ENCODE assay signal across 8 mouse cellular contexts in the genomic region with DNA sequence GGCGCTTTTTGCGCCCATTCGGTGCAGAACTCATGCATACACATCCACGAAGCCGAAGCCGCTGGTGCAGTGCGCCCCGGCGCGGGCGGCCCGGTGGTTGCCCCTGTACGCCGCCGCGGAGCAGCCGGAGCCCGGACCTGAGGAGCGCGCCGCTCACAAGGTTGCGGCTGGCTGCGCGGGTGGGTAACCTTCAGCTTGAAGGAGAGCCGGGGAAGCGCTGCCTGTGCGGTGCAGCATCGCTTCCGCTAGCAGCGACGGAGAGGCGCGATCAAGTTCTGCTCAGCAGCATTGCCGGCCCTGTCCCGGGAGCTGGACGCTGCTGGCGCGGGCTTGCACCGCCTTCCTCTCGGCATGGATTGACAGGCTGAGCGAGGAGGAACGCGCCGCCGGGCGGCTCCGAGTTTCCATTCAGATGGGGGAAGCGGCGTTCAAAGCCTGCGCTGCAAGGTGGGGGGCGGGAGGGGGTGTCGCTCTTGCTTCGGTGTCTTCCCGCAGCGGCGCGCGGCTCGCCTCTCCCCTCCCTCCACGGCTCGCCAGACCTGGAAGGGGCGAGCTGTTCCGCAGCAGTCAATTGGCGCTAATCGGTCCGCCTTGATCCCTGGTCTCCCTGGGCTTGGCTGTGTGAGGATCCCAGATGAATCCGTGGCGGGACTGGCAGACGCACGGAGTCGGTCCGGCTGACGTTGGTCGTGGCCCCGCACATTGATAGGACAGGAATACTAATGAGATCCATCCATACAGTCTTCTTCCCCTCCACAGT. TPM values are rescaled to one million over a fixed set of nuclear protein-coding genes. Genes with fewer than 3 reads are reported as not detected.
DNase-seq lines count a peak whose midpoint lies in the region; ATAC-seq lines count a peak whose summit lies in the region.

A gene (minus strand): TSS at position 750 of the 760 bp plus-strand sequence.

- WGBS in intestine, embryonic 15.5 days = under 1% methylated on average over 74 of the region's 75 CpGs

- ATAC-seq in intestine, embryonic 15.5 days = peak; percentile 91

- peak within 1 kb of the TSS; percentile 50 for H3K4me3 ChIP-seq in intestine, embryonic 15.5 days (replicated peaks)
- peak within 1 kb of the TSS; percentile 96 for H3K4me3 ChIP-seq in megakaryocyte, embryonic 14.5 days (replicated peaks)

- H3K9me3 ChIP-seq in intestine, embryonic 15.5 days = no peaks in the 10 kb centered on the region
- H3K9me3 ChIP-seq in megakaryocyte, embryonic 14.5 days = no peaks in the 10 kb centered on the region

- DNase-seq in adrenal gland, adult 8-10 months = peak; percentile 26
- DNase-seq in embryo, embryonic 11 days = peak; percentile 83
- peak; percentile 35 to 73 for DNase-seq in gastrocnemius, postnatal 4 days (ENCODE audit: low spot score in 2 of 2)
- peak; percentile 83 to 86 for DNase-seq in left cerebral cortex, postnatal 14 days (ENCODE audit: low spot score in 2 of 2)
- peak; percentile 77 for DNase-seq in right cerebral cortex, postnatal 14 days
- DNase-seq in urinary bladder, postnatal 4 days (ENCODE audit: low spot score in 2 of 2) = peak; percentile 48 to 69

- no peaks in the 10 kb centered on the region for H3K36me3 ChIP-seq in intestine, embryonic 15.5 days
- H3K36me3 ChIP-seq in megakaryocyte, embryonic 14.5 days (replicated peaks; ENCODE audit: low read length) = no peaks in the 10 kb centered on the region

- H3K9ac ChIP-seq in intestine, embryonic 15.5 days = peak within 1 kb of the TSS; percentile 51

- H3K4me2 ChIP-seq in intestine, embryonic 15.5 days (replicated peaks) = peak within 1 kb of the TSS; percentile 87

- intact Hi-C loops in left cerebral cortex, postnatal 14 days (cut with DNase I) = loop anchor here (5.0 kb wide), 3 partner anchors 92 to 168 kb away; no protein-coding TSS in a partner anchor

- 0 out of 2 replicates have a peak, but pooled peaks cover 2% of the 10 kb centered on the region for H3K4me1 ChIP-seq in intestine, embryonic 15.5 days (replicated peaks)
- H3K4me1 ChIP-seq in megakaryocyte, embryonic 14.5 days = peaks cover 43% of the 10 kb centered on the region

- peak within 1 kb of the TSS; percentile 75 for H3K27ac ChIP-seq in intestine, embryonic 15.5 days

- peaks cover 3% of the 10 kb centered on the region; the same call in 1 of the 2 replicates for H3K27me3 ChIP-seq in intestine, embryonic 15.5 days (replicated peaks)
- H3K27me3 ChIP-seq in megakaryocyte, embryonic 14.5 days (replicated peaks) = peaks cover 33% of the 10 kb centered on the region

RNA-seq across cellular contexts. Expression of the gene that starts here (rescaled TPM):
- 1 to 10 TPM; 1.7 to 3.2 (median 1.9) TPM for total RNA-seq in adrenal gland, adult 8-10 months (2022)
- 1 to 10 TPM; 2.5 to 2.9 TPM for total RNA-seq in gastrocnemius, postnatal 4 days (2021)
- polyA plus RNA-seq in intestine, embryonic 15.5 days (2015; fragmentation: Nextera tagmentation; extraction: Ambion mirVana) = 2.5 and 2.9 TPM in 2 replicates
- total RNA-seq in left cerebral cortex, postnatal 14 days (2021) = 100 to 1,000 TPM; 133 to 138 TPM
- 0.17 TPM in 1 of 2 replicates, not detected in the other for polyA plus RNA-seq in megakaryocyte, embryonic 14.5 days (2012; ENCODE audit: insufficient read depth, low replicate concordance)

Comparison
In these comparisons a context has a peak if more than half of its experiments do, and no peak if none do; other contexts are left out.
1. Peak in every context shown above with its lines: DNase-seq, ATAC-seq, H3K4me3 ChIP-seq and H3K27ac ChIP-seq.
2. RNA of the gene that starts here (total RNA-seq): 133 to 138 TPM in left cerebral cortex, postnatal 14 days; 2.5 to 2.9 TPM in gastrocnemius, postnatal 4 days and 1.7 to 3.2 TPM in adrenal gland, adult 8-10 months; every median in the first group is over 10 times any median in the second.
3. DNase-seq: peak in every context shown above with its lines; median percentile 84 in left cerebral cortex, postnatal 14 days; 83 in embryo, embryonic 11 days; 77 in right cerebral cortex, postnatal 14 days; 58 in urinary bladder, postnatal 4 days; 54 in gastrocnemius, postnatal 4 days; 26 in adrenal gland, adult 8-10 months.